Mouse (Mus musculus) mesoderm, embryonic 11.5 days (tissue): ENCODE measurements around the gene Fam124a.
A peak's percentile ranks its signal among the peaks of the same experiment; 100 is the strongest.
"Not testable (repeated sequence)": the region's sequence is repeated elsewhere in the genome, so short reads cannot be mapped to it uniquely, and the experiment has no call there.

ENCODE experiments used
- DNase-seq: peaks from one replicate; pipeline ENCODE4 v3.0.0-alpha.2; 2012; ENCODE audit warnings: low read depth, low spot score

Fam124a gene

GRCm38 (mm10) chr14:62574906-62575305 is 19.4 kb downstream of the Fam124a start:
- DNase-seq, result no peak

- no peak for DNase-seq
Measured at GRCm38 (mm10) chr14:62575862-62576261, 20.3 kb downstream of the Fam124a start.

GRCm38 (mm10) chr14:62580945-62581344 is 25.4 kb downstream of the Fam124a start:
- no peak for DNase-seq

GRCm38 (mm10) chr14:62581768-62582167 is 26.2 kb downstream of the Fam124a start:
- no peak for DNase-seq

- no peak for DNase-seq
Measured at GRCm38 (mm10) chr14:62584637-62585036, 29.1 kb downstream of the Fam124a start.

- no peak for DNase-seq
Measured at GRCm38 (mm10) chr14:62585338-62585737, 29.8 kb downstream of the Fam124a start.

- DNase-seq, result no peak
Measured at GRCm38 (mm10) chr14:62600109-62600522, 44.6 kb downstream of the Fam124a start.

- DNase-seq, result no peak
Measured at GRCm38 (mm10) chr14:62602271-62602670, 46.7 kb downstream of the Fam124a start.

GRCm38 (mm10) chr14:62602869-62603268 is 47.3 kb downstream of the Fam124a start:
- DNase-seq, result no peak

- DNase-seq, result no peak
Measured at GRCm38 (mm10) chr14:62607791-62608196, 52.3 kb downstream of the Fam124a start.

- no peak for DNase-seq
Measured at GRCm38 (mm10) chr14:62609904-62610303, 54.4 kb downstream of the Fam124a start.

- no peak for DNase-seq
Measured at GRCm38 (mm10) chr14:62622393-62622792, 66.9 kb downstream of the Fam124a start.

- DNase-seq, result no peak
Measured at GRCm38 (mm10) chr14:62627951-62628350, 72.4 kb downstream of the Fam124a start.

GRCm38 (mm10) chr14:62637436-62638344 is 82.2 kb downstream of the Fam124a start:
- DNase-seq, result peak; percentile 69

- DNase-seq, result no peak
Measured at GRCm38 (mm10) chr14:62638345-62638702, 82.8 kb downstream of the Fam124a start.

- no peak for DNase-seq
Measured at GRCm38 (mm10) chr14:62639111-62639510, 83.6 kb downstream of the Fam124a start.

GRCm38 (mm10) chr14:62639551-62639950 is 84.0 kb downstream of the Fam124a start:
- DNase-seq, result no peak

GRCm38 (mm10) chr14:62640396-62640795 is 84.9 kb downstream of the Fam124a start:
- DNase-seq, result no peak

- DNase-seq, result not testable (repeated sequence)
Measured at GRCm38 (mm10) chr14:62642368-62642767, 86.8 kb downstream of the Fam124a start.

- DNase-seq, result no peak
Measured at GRCm38 (mm10) chr14:62648405-62648804, 92.9 kb downstream of the Fam124a start.

- no peak for DNase-seq
Measured at GRCm38 (mm10) chr14:62650376-62650775, 94.8 kb downstream of the Fam124a start.

GRCm38 (mm10) chr14:62651771-62652170 is 96.2 kb downstream of the Fam124a start:
- no peak for DNase-seq

- DNase-seq, result no peak
Measured at GRCm38 (mm10) chr14:62655996-62656395, 100.5 kb downstream of the Fam124a start.
